Mouse (Mus musculus) spleen, embryonic (tissue): ENCODE data around the gene Frmd4a.

Experiments used
- CTCF ChIA-PET: fragments of 350-600 bp; sonication (Branson Sonifier 250); formaldehyde crosslinking; loops from one replicate; lab custom pipeline; 2022; lab: Charles Lee

Frmd4a gene

DNA sequence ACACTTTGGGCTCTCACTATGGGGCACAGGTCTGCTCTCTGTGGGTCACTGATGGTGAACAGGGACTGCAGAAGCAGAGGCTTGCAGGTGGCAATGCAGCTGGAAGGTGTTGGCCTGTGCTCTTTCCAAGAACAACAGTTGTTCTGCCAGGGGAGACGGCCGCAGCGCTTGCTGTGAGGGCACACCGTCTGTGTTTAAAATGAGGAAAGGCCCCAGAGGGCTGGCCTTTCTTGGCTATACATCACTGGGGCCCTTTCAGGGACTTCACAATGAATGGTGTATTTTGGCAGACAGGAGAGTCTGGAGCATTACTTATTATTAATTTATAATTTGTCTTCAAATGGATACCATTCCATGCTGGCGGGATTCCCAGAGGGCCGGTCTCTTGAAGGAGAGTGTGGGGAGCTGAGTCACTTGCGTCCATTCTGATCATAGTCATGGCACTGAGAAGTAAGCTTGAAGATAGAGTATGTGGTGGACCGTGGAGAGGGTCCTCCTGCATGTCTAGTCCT lies 268.9 kb downstream of the Frmd4a start:
- CTCF ChIA-PET, result no interaction called here

- CTCF ChIA-PET, result no interaction called here
These were observed 273.0 kb downstream of the Frmd4a start for GRCm38 (mm10) chr2:4290475-4290874.

GRCm38 (mm10) chr2:4291100-4291499 lies 273.6 kb downstream of the Frmd4a start:
- CTCF ChIA-PET, result no interaction called here

- CTCF ChIA-PET, result no interaction called here
These were observed 274.2 kb downstream of the Frmd4a start for GRCm38 (mm10) chr2:4291671-4292070.

GRCm38 (mm10) chr2:4293726-4294125 lies 276.2 kb downstream of the Frmd4a start:
- CTCF ChIA-PET, result no interaction called here

DNA sequence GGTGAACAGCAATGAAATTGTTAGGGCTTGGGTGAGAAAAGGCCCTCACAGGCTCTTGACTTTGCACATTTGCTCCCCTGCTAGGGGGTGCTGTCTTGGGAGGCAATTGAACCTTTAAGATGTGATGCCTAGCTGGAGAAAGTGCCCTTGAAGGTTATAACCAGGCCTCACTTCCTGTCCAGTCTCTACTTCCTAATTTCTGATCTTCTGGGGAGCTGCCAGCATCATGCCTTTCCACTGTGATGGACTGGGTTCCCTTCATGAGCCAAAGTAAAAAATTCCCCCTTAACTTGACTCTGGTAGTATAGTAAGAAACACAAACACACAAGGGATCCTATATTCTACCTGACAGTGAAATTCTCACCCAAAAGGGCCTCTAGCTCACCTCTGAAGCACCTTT lies 278.1 kb downstream of the Frmd4a start:
- CTCF ChIA-PET, result no interaction called here

DNA sequence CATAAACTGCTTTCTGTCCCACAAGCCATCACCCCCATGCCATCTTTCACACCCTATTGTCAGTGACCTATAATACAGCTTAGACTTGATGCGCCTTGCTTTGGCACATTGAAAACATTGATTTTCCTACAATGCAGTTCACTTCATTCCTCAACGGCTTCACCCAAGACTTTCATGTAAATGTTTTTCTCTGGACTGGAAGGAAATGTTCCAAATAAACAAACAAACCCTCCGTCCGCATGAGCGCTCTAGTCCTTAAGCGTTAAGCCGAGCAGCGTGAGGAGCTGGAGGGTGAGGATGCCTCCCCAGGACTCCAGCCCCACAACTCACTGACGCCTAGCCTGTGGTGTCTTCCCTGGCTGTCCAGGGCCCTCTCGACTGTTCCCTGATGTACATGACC lies 279.4 kb downstream of the Frmd4a start:
- CTCF ChIA-PET, result no interaction called here

- CTCF ChIA-PET, result interaction anchor here (0.6 kb wide), 1 partner anchor 21 kb away, joined by 4 read pairs; no protein-coding TSS in a partner anchor
These were observed 281.1 kb downstream of the Frmd4a start for GRCm38 (mm10) chr2:4298325-4299215.

DNA sequence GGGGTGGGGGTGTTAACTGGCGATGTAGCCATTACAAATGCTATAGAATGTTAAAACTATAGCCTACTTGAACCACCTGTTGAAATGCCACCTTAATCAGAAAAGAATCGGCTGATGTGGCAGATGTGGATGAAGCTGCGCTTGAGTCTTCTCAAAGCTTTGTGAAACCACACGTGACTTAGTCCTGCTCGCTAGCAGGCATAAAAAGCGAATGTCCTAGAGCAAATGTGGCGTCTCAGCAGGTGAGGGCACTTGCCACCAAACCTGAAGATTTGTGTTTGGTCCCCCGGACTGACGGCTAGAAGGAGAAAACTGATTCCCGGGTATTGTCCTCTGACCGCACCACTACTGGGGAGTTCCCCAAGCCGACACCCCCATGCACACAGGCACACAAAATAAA lies 282.1 kb downstream of the Frmd4a start:
- CTCF ChIA-PET, result no interaction called here

GRCm38 (mm10) chr2:4300383-4300811 lies 282.9 kb downstream of the Frmd4a start:
- CTCF ChIA-PET, result no interaction called here

GRCm38 (mm10) chr2:4300816-4301215 lies 283.3 kb downstream of the Frmd4a start:
- CTCF ChIA-PET, result no interaction called here

DNA sequence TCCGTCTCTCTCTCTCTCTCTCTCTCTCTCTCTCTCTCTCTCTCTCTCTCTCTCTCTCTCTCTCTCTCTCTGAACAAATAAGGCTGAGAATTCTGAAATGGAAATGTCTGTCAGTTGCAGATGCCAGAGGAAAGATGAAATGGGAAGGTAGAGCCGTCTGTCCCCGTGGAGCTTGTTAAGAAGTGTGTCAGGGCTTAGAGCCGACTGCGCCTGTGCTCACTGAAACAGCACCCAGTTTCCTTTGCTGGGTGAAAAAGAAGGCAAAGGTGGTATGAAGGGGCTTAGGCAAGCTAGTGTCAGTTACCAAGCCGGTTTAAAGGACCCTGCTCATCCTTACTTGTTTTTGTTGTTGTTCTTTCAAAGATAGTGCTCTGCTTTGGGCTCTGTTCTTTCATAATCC lies 283.7 kb downstream of the Frmd4a start:
- CTCF ChIA-PET, result no interaction called here

DNA sequence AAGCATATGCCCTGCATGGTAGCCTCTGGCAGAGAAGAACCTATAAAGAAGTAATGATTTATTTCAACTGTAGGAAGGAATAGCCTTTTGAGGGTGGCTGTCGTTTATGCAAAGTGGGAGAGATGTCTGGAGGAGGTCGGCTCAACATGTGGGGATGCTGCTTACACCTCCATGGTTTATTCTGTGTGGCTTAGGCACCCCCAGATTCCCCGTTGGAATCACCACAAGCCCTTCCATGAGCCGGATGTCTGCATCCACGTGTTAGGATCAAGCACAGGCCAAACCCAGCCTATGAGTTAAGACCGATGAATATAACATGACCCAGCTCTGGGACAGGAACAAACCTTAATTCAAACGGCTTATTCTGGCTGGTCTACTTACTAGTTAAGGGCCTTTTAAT lies 284.2 kb downstream of the Frmd4a start:
- CTCF ChIA-PET, result no interaction called here

- CTCF ChIA-PET, result no interaction called here
These were observed 284.6 kb downstream of the Frmd4a start for GRCm38 (mm10) chr2:4302119-4302518.

DNA sequence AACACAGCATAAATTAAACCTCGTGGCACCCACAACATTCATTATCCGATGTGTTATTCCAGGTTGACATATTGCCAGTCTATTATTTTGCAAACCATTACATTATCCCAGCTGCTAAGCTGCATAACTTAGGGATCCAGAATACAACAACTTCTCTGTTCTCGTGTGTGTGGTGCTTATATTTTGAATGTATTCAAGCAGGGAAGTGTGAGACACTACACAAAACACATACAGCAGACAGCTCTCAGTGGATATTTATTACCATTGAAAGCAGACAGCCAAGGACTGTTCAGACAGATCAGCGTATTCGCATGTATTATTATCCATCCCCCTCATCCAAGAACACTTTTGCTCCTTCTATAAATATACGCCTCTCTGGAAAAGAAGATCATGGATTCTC lies 289.6 kb downstream of the Frmd4a start:
- CTCF ChIA-PET, result no interaction called here

GRCm38 (mm10) chr2:4314545-4314944 lies 297.0 kb downstream of the Frmd4a start:
- CTCF ChIA-PET, result no interaction called here

DNA sequence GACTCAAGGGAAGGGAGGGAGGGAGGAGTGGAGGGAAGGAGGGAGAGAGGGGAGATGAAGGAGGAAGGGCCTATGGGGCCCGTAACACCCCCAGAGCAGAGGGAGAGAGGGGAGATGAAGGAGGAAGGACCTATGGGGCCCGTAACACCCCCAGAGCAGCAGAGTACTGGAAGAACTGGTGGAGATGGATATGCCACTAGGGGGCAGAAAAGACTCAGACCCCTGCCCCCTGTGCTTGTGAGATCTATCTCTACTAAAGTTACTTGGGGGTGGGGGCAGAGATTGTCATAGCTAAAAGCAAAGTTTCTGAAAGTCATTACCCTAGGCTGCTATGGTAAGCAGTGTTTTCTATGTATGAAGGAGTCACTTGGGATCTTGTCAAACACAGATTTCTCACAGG lies 299.1 kb downstream of the Frmd4a start:
- CTCF ChIA-PET, result no interaction called here

- CTCF ChIA-PET, result no interaction called here
These were observed 300.6 kb downstream of the Frmd4a start for GRCm38 (mm10) chr2:4318134-4318533.

- CTCF ChIA-PET, result no interaction called here
These were observed 308.9 kb downstream of the Frmd4a start for GRCm38 (mm10) chr2:4326241-4327010.

DNA sequence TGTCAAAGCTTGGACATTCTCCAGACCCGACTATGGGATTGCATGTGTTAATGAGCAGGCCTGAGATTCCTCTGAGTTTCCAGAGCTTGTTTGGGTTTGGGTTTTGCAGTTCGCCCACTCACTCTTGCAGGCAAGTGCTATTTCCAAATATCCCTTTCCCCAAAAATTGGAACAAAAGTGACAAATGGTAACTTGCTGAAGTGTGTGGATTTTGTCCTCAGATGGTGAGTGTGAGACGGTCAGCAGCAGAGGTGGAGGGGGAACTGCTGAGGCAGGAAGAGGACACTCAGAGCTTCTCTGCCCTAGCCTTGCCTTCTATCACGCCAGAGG lies 309.5 kb downstream of the Frmd4a start:
- CTCF ChIA-PET, result no interaction called here

DNA sequence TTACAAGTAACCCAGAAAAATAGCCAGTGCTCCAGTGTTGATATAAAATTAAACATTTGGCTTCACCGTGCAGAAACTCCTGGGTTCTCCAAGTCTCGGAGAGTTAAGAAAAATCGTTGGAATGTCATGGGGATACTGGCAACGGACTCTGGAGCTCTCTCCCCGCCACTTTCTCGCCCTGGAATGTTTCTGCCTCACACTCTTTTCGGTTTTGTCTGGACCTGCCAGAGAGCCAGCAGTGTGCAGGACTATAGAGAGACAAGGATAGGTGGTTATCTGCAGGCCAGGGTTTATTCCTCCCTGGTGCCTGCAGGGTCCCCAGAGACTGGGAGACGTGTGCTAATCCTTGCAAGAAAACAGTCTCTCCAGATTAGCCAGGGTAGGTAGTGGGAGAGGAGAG lies 314.9 kb downstream of the Frmd4a start:
- CTCF ChIA-PET, result no interaction called here

GRCm38 (mm10) chr2:4334201-4334600 lies 316.7 kb downstream of the Frmd4a start:
- CTCF ChIA-PET, result no interaction called here

DNA sequence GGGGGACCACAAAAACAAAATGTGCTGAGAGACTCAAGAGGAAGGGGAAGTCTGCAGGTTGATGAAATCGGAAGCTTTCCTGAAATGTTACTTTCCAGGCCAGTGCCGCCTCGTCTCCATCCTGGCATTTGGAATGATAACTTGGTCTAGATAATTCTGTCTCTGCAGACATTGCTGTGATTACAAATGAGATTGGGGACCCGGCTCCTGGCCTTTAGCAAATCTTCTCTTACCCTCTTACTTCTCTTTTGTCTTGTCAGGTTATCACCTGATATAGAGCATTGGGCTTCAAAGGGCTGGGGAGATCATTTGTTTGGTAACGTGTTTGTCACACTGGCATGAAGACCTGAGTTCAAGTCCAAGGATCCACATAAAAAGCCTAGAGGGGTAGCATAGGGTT lies 317.4 kb downstream of the Frmd4a start:
- CTCF ChIA-PET, result no interaction called here
